Mouse (Mus musculus) E14TG2a.4 (cell line): ENCODE data around the gene Itfg2.

Experiments used
- H3K27me3 ChIP-seq: 2 replicates; pipeline ENCODE4 v1.6.1; 2014; ENCODE audit warnings: low read length, control low read depth; ENCODE audit not compliant: insufficient read depth
- H3K36me3 ChIP-seq: 2 replicates; pipeline ENCODE4 v1.6.1; 2014; ENCODE audit warnings: low read length, control low read depth; ENCODE audit not compliant: insufficient read depth
- H3K4me1 ChIP-seq: replicated peaks from 2 replicates; pipeline ENCODE4 v1.6.1; 2014; ENCODE audit warnings: low read depth, low read length, control low read depth
- H3K4me3 ChIP-seq: replicated peaks from 2 replicates; pipeline ENCODE4 v1.5.1; 2014; ENCODE audit warnings: mild to moderate bottlenecking, low read length
- H3K9me3 ChIP-seq: 2 replicates; pipeline ENCODE4 v1.6.1; 2014; ENCODE audit warnings: low read length, control low read depth
- CTCF ChIP-seq: conservative IDR thresholded peaks from 2 replicates; pipeline ENCODE4 v1.5.1; 2014; ENCODE audit warnings: low read length
- NANOG ChIP-seq: IDR thresholded peaks from 2 replicates; pipeline ENCODE4 v1.6.1; 2014; ENCODE audit warnings: borderline replicate concordance, low read length, mixed read lengths
- POU5F1 ChIP-seq: IDR thresholded peaks from 2 replicates; pipeline ENCODE4 v1.6.1; 2014; ENCODE audit warnings: low read length, borderline replicate concordance

Gene Itfg2

DNA sequence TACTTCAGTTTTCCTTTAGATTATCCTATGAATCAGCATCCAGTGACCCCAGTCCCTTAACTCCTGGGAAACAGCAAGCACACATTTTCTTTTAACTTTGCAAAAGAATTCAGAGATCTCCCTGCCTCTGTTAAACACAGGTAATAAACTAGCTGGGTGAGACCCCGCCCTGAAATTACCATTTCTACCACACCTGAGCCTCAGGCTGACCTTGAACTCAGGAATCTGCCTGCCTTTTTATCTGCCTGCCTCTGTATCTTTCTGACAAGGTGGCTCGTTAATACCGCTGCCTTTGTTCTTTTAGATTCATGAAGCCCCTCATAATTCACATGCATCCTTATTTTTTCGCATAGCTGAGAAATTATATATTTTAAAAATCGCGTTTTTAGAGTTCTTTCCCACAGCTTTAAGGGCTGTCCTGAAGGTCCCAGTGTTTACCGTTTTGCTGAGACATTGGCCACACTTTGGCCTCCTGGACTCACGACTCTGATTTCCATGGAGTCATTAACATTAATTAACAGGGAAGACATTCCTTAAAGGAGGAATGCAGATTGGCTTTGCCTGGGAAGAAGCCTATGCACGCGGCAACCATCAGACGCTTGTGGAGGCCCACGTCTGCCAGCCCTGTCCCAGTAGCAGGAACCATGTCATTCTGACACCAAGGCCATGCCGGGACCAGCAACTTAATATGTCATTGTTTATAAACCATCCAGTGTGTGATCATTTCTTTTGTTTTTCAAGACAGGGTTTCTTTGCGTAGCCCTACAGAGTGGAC lies 36.2 kb upstream of the Itfg2 start:
- H3K9me3 ChIP-seq, result peaks cover 24% of the 10 kb centered on the region
- no peaks in the 10 kb centered on the region for H3K36me3 ChIP-seq
- H3K27me3 ChIP-seq, result no peaks in the 10 kb centered on the region
- H3K4me1 ChIP-seq, result peaks cover 74% of the 10 kb centered on the region
- peak overlapping the region; percentile 39; the same call in 1 of the 2 replicates for H3K4me3 ChIP-seq
- TF ChIP-seq CTCF, result no peak
- no peak for TF ChIP-seq POU5F1
- no peak for TF ChIP-seq NANOG

DNA sequence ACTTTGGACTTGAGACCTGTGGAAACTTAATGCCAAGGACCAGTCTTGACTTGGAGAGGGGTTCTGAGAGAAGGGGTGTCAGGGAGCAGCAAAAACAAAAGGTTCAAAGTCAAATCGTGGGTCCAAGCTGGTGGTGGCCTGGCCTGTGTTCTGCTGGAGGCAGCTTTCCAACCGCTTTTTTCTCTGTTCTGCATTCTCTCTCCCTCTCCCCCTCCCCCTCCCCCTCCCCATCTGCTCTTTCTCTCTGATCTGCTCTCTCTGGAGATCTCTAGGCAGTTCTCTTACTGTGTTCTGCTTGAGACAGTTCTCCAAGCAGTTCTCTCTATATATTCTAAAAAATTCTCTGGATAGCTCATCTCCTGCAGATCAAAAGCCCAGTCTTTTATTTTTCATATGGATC lies 35.6 kb upstream of the Itfg2 start:
- no peaks in the 10 kb centered on the region for H3K27me3 ChIP-seq
- TF ChIP-seq NANOG, result no peak
- no peak for TF ChIP-seq CTCF
- no peak for TF ChIP-seq POU5F1
- H3K4me1 ChIP-seq, result peaks cover 74% of the 10 kb centered on the region
- peaks cover 24% of the 10 kb centered on the region for H3K9me3 ChIP-seq
- no peaks in the 10 kb centered on the region for H3K36me3 ChIP-seq
- peak overlapping the region; percentile 39; the same call in 1 of the 2 replicates for H3K4me3 ChIP-seq

GRCm38 (mm10) chr6:128457186-128457585 lies 32.5 kb upstream of the Itfg2 start:
- Histone ChIP-seq H3K36me3 (0 out of 2 replicates have a peak, but pooled peaks cover 10% of the 10 kb centered on the region), H3K9me3 (peaks cover 16% of the 10 kb centered on the region), H3K27me3 (no peaks in the 10 kb centered on the region), H3K4me3 (no peak overlapping the region), H3K4me1 (peaks cover 61% of the 10 kb centered on the region)
- TF ChIP-seq CTCF, result no peak
- TF ChIP-seq POU5F1, result no peak
- no peak for TF ChIP-seq NANOG

GRCm38 (mm10) chr6:128455835-128456605 lies 31.3 kb upstream of the Itfg2 start:
- peaks cover 16% of the 10 kb centered on the region for H3K9me3 ChIP-seq

GRCm38 (mm10) chr6:128447063-128447462 lies 22.3 kb upstream of the Itfg2 start:
- no peaks in the 10 kb centered on the region for H3K9me3 ChIP-seq
- no peak overlapping the region for H3K4me3 ChIP-seq
- H3K27me3 ChIP-seq, result no peaks in the 10 kb centered on the region
- TF ChIP-seq CTCF (no peak), POU5F1 (no peak), NANOG (no peak)
- peaks cover 43% of the 10 kb centered on the region for H3K36me3 ChIP-seq
- peaks cover 75% of the 10 kb centered on the region for H3K4me1 ChIP-seq

More at GRCm38 (mm10) chr6:128455835-128456605, 31.3 kb upstream of the Itfg2 start:
- H3K36me3 ChIP-seq, result 0 out of 2 replicates have a peak, but pooled peaks cover 15% of the 10 kb centered on the region
- no peak for TF ChIP-seq NANOG
- H3K27me3 ChIP-seq, result no peaks in the 10 kb centered on the region
- peaks cover 53% of the 10 kb centered on the region for H3K4me1 ChIP-seq
- H3K4me3 ChIP-seq, result no peak overlapping the region

DNA sequence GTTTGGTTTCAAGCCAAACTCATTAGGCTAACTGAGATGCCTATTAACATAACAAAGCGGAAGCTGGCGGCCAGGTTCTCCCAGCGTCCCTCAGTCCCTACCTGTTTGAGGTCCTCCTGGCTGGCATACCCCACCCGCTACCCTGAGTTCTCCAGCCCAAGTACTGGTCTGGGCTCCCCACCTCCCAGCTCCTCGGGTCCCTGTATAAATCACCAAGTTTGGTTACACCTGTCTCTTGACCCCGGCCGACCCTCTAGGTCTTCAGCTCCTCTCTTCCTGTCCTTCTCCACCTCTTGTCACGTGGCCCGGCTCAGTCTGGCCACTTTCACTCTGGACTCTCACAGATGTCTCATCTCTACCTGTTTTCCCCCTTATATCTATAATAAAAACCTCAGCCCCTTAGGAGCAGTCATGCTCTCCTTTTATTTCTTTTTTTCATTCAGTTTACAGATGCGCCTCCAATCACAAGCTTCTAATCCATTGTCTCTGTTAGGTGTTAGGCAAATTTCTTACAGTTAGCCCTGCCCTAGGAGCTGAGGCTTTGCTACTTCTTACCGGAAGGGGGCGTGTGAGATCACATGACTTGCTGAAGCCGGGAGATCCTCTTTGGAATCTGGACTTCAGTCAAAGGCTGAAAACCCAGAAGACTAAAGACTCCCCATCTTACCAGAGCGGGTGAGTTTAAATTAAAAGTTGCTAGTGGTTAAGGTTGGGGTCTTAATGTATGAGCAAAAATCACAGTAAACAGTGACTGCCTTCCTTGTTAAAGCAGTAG lies 21.2 kb upstream of the Itfg2 start:
- Histone ChIP-seq H3K36me3 (peaks cover 38% of the 10 kb centered on the region), H3K4me3 (peak overlapping the region; percentile 65), H3K27me3 (no peaks in the 10 kb centered on the region), H3K9me3 (no peaks in the 10 kb centered on the region), H3K4me1 (peaks cover 76% of the 10 kb centered on the region)
- TF ChIP-seq POU5F1 (peak; percentile 83), CTCF (peak; percentile 89), NANOG (no peak)

GRCm38 (mm10) chr6:128440238-128440637 lies 15.5 kb upstream of the Itfg2 start:
- H3K4me1 ChIP-seq, result peaks cover 67% of the 10 kb centered on the region
- no peaks in the 10 kb centered on the region for H3K9me3 ChIP-seq
- peaks cover 31% of the 10 kb centered on the region for H3K36me3 ChIP-seq
- no peak overlapping the region for H3K4me3 ChIP-seq
- no peaks in the 10 kb centered on the region for H3K27me3 ChIP-seq
- TF ChIP-seq NANOG (no peak), POU5F1 (no peak), CTCF (no peak)

- TF ChIP-seq NANOG (no peak), CTCF (no peak), POU5F1 (no peak)
- peak overlapping the region; percentile 99 for H3K4me3 ChIP-seq
- no peaks in the 10 kb centered on the region for H3K9me3 ChIP-seq
- H3K4me1 ChIP-seq, result peaks cover 67% of the 10 kb centered on the region
- H3K27me3 ChIP-seq, result no peaks in the 10 kb centered on the region
- peaks cover 45% of the 10 kb centered on the region for H3K36me3 ChIP-seq
Measured at GRCm38 (mm10) chr6:128438871-128439341, 14.2 kb upstream of the Itfg2 start.
